Mouse (Mus musculus) kidney, postnatal 14 days (tissue): Measurements from ENCODE around the gene Ccdc82.

Experiments used
- DNase-seq: peaks from one replicate; pipeline ENCODE4 v3.0.0; 2022; ENCODE audit warnings: mixed read lengths

Ccdc82 gene

DNA sequence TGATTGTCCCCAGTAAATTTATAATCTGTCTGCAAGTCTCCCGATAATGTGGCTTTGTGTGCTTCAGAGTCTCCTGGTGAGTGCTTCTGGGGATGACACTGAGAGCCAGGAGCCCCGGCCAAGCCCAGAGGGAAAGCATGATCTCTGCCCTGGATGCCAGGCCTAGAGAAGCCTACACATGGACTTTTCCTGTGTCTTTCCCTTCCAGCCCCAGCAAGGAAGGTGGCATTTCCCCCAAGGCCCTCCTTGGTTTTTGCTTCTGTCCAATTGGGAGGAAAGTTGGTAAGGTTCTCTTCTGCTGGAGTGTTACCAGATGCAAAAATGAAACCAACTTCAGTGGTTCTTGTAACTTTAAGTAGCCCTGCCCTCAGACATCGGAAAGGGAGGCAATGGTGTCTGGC lies 53.3 kb downstream of the Ccdc82 start:
- no peak for DNase-seq

DNA sequence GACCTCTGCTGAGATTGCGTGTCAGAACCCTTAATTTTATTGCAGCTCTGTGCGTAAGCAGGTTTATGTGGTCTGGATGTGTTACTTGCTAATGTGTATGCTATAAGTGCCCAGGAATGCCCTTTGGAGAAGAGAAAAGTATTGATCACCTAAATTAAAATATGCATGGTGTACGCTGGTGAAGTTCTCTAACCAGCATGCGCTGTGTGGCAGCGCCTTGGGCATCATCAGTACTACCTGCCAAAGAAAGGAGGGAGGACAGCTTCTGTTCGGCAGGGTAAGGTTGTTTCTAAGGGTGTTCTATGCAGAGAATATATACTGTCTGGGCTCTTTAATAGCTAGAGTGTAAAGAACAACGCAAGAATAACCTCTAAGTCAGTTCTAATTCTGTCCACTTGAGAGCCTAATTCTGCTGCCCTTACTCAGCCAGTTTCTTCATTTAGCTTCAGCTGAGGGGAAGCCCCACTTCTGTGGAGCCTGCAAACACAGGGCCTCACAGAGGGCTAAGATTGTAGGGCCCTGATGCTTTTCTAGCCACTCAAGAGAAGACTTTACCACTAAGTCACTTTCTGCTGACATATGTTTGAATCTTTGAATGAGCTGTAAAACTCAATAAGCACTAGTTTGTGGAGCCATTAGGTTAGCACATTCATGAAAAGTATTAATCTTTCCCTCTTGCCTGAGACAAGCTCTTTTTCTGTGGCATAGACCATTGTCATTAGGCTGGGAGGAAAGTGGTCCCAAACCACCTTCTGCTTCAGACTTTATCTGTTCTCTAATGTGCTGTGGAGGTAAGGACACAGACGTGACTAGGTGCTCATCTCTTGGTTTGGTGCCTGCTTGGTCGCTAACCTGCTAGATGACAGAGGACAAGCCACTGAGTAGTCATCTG lies 54.4 kb downstream of the Ccdc82 start:
- DNase-seq, result no peak

DNA sequence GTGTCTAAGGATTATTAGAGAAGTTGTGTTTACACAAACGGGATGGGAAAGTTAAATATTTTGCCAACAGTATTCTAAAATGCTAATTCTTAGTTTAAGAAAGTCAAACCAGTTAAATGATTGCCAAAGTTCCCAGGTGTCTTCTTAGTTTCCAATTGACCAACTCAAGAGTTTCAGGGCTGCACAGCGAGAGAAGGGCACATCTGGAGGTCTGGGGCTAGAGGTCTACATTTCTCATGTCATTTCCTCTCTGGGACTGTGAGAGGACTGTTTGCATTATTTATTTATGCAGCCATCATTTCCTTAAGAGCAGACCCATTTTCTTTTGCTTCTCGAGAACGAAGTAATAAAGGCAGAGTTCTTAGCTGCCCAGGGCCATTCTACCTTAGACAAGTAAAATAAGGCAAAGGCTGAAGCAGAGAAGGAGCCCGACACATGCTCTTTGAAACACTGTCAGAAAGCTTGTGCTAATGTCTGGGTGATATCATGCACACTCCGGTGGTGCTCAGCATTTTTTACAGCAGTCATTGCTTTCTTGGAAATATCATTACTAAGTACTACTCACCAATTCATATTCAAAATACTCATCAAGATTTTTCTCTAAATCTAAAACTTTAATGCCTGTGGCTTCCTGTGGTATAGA lies 55.5 kb downstream of the Ccdc82 start:
- DNase-seq, result no peak

DNA sequence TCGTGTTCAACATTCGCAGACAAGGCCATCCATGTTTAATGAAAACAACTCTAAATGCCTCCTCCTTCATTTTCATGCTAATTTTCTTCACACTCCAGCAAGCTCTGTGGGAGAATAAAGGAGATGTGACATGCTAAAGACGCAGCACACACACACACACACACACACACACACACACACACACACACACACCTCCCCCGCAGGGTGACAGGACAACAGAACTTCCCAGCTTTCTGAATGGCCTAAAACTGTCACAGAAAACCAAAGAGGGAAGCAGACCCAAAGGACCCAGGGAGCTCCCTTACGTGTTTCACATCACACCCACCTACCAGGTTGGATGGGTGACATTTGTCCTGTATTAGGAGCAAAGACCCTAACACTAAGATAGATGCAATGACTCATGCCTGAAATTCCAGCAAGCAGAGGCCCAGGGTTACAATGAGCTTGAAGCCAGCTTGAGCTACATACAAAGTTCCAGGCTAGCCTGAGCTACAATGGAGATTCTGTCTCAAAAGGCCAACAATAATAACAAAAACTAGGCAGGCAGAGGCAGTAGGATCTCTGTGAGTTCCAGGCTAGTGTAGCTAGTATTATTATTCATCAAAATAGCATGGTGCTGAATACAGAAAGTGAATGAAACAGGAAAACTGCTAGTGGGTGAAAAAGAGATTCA lies 56.5 kb downstream of the Ccdc82 start:
- DNase-seq, result no peak

DNA sequence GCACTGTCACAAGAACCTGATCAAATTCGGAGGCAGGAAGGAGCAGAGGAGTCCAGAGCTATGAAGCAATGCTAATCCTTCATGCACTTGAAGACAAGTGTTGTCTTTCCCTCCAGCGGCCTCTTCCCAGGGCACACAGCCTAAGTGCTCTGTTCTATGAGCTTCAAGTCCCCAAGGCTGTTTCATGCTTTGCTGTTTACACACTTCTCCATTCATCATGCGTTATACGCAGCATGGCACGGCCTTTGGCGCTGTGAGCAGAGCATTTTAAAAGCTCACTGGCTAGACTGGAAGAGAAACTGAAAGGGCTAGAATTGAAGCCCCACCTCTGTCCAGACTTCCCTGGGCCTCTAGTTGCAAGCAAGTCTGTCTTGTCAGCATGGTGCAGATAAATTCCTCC lies 57.2 kb downstream of the Ccdc82 start:
- DNase-seq, result no peak

DNA sequence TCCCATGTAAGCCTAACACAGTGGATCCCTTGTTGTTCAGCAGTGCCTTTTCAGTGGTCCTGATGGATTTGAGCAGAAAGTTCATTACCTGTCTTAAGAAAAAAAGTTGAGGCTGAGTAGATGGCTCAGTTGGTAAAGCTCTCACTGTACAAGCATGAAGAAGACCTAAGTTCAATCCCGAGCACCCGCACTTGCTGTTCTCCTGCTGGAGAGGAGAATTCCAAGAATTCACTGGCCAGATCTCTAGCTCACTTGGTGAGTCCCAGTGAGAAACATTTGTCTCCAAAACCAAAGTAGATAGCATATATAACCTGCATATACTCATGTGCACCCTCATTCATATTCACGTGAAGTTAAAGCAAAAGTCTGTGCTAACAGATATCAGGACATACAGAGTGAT lies 59.7 kb downstream of the Ccdc82 start:
- DNase-seq, result no peak

DNA sequence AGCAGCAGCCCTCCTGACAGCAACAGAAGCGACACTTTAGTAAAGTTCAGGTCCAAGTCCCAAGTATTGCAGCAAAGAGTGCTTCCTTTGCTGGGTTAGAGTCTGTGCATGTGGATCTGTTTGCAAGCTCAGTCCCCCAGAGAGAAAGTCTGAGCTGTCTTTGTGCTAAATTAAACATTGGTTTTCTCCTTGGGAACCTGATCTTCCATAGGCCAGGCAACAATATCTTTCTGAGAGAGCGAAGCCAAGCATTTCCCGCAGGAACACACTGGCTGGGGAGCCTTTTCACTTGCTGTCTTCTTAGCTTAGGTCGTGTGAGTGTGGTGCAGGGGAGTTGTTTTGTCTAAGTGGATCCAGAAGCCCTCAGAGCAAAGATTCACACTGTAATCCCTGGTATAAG lies 60.5 kb downstream of the Ccdc82 start:
- no peak for DNase-seq

DNA sequence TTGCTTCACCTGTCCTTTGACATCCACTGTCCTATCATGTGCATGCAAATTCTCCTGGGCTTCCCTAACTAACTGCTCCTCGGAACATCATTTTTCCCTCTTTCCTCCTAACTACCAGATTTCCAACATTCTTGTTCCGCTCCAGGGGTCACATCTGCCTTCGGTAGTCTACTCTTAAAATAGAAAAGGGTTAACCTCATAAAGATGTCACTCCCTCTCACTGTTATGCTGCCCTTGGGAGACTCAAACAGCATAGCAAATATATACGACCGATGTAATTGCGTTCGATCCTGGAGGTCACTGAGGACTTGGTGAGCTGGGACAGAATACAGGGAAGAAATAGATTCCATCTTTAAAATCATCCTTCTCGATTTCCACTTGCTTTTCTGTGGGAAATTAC lies 62.0 kb downstream of the Ccdc82 start:
- no peak for DNase-seq

DNA sequence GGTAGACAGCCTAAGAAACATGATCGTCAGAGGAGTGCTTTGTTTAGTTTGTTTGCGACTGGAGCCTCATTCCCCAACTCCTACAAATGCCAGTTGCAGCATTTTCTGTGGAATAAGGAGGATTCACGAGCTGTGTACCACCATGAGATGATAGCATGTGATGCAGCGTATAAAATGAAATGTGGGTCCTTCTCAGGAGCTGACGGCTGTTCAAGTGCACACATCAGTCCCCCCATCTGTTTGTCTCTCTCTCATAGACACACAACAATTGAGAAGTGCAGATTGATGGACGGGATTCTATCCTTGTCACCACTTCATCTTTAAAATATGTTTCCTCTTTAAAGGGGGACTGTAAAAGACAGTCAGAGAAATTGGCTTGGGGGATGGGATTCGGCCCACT lies 63.1 kb downstream of the Ccdc82 start:
- no peak for DNase-seq

DNA sequence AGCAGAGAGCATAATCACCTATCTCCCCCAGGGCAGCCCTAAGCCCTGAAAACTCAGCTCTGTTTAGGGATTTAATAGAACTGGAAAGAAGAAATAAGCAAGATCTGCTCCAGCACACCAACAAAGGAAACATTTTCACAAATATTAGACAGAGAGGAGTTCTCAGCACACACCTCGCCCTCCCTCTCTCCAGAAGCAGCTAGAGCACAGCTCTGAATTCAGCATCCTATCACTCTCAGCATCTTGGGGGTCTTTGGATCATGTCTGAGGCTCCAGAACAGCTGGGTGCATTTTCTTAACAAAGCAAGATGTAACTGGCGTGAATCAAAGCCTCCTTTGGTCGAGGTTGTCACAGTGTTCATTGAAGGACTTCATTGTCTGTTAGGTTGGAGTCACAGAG lies 63.5 kb downstream of the Ccdc82 start:
- no peak for DNase-seq

DNA sequence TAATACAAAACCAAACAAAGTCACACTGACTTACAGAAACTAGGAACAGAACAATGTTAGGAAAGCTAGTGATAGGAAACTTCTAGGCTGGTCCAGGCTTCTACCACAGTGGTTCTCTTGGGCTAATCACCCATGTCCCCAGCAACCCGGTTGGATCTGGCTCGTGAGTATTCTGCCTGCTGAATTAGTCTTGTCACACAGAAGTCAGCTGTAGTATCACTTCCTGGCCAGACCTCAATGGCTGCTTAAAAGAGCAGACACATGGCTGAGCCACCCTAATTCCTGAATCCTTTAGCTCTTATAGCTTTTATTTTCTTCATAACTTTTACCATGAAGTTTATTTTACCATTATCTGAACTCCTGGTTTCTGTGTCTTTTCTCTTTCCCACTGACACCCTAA lies 64.3 kb downstream of the Ccdc82 start:
- DNase-seq, result no peak

DNA sequence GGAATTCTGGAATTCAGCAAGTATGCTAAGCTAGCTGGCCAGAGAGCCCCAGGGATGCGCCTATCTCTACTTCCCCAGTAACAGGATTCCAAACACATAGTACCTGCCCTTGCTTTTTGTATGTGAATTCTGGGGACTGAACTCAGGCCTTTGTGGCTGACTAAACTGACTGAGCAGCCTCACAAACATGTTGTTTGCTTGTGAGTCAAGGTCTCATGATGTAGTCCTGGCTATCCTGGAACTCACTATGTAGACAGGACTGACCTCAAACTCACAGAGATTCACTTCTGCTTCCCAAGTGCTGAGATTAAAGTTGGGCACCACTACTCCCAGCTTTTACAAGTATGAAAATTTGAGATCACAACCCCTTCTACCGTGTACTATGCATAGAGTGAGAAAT lies 67.2 kb downstream of the Ccdc82 start:
- DNase-seq, result no peak

DNA sequence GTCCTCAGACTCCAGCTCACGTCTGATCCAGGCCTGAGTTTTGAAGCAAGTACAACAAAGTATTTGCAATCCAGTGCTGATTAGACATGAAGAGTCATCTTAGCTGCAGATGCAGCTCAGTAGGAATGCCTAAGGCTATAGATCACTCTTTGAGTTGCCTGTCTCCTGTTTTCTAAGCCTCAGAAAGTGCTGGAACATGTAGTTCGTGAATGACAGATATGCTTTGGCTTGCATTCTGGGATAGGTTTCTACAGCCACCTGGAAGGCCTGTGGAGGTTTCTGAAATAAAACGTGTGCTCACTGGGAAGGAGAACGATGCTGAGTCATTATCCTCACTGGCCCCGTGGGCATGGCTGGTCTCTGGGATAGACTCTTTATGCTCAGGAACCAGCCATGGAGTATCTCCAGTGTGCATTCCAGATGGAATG lies 67.8 kb downstream of the Ccdc82 start:
- no peak for DNase-seq

DNA sequence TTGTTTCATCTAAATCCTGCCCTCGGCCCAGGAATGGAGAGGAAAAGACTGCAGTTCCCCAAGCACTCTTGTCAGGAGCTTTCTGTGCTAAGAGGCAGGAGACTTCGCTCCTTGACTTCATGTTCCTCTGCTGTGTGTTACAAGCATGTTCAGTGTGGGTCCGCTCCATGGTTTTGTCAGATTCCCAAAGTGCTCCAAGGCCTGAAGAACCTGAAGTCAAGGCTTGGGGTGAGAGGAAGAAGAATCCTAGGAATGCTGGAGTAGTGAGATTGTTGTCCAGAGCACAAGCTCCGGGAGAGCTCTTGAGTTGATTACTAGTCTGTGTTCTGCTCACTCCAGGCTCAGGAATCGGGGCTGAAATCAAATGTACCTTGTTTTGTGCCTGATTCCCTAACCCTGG lies 68.6 kb downstream of the Ccdc82 start:
- DNase-seq, result no peak

DNA sequence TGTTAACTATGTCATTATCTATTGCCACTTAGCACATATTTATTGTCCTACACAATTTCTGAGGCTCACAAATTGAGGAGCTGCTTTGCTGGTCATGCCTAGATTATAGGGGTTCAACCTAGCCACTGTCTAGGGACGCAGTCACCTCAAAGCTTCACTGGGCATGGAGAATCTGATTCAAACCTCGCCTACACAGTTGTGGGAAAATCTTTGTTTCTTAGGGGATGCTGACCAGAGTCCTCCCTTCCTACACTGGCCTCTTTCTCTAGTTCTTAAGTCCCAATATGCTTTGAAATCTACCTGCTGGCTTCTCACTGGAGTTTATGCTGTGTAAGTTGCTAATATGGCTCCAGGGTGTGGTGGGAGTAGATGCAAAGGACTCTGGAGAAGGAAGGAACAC lies 72.8 kb downstream of the Ccdc82 start:
- DNase-seq, result no peak

DNA sequence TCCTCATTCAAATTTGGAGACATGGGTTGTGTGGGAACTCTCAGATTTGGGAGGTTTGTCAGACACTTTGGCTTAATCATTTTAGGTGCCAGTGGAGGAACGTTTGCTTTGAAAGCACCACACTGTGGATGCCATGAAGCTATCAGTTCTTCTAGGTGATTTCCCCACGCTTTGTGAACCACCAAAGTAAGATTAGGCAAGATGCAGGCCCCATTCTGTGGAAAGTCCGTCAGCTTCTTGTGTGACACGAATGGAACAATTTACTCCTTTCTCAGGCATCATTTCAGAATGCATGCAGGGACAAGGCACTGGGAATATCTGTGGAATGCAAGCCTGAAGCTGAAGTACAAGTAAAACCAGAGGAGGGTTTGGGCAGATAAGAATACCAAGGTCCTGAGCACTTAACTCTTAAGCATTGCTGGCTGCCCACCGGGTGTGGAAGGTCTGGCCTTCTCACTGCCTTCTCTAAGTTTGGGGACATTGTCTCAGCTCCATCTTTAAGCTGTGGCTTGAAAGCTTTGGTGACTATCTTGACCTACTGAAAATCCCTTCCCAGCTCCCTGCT lies 74.1 kb downstream of the Ccdc82 start:
- no peak for DNase-seq

DNA sequence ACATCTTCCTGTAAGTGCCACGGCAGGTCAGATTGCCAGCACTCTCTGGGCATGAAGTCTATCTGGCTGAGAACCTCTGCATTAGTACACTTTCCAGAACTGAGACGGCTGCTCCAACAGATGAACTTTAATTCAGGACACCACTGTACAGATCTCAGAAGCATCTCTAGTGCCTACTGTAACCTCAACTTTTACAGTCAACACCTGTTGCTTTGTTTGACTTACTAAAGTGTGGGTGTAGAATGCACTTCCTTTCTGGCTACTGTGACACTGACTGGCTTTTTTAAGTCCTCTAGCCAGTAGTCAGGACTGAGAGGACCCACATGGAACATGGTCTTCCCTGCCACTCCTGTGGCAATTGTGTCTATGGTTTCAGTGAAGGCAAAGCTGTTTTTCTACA lies 76.3 kb downstream of the Ccdc82 start:
- no peak for DNase-seq

DNA sequence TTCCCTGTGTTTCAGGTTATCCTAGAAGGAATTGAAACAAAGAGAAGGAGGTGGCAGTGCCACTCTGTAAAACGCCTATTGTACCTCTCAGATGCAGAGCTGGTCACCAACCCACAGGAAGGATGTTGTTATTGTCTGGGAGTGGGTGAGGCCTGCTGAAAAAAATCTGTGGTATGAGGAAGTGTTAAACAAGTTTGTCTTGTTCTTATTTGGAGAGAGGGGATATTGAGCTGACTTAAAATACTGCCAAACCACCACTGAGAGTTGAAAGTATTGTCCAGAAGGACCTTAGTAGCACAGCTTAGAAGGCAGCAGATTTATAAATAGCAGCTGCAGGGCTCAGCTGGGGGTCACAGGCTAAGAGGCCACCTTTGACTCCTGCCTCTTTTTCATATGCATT lies 76.9 kb downstream of the Ccdc82 start:
- no peak for DNase-seq
